Mouse (Mus musculus): ENCODE measurements at regions not wholly inside any gene's neighbourhood (a gene's known extent, or its start where the extent isn't known, plus 50 kb on each side); places are given as distances from the start of the nearest gene placed in this dataset.

GRCm38 (mm10) chr2:8562948-8563347 lies 1053.6 kb upstream of the Celf2 start:
- no peaks in the 10 kb centered on the region for H3K27me3 ChIP-seq (ENCODE audit: control insufficient read depth, insufficient read depth, low read length)
- no peak overlapping the region for H3K4me2 ChIP-seq (ENCODE audit: low read depth, low read length)
- DNase-seq (ENCODE audit: low spot score) = no peak
- 88% methylated on average over 6 of the region's 6 CpGs for WGBS
- no peak for ATAC-seq (replicated peaks; ENCODE audit: insufficient number of reproducible peaks, low FRiP score, low TSS enrichment, low read depth)
- H3K4me1 ChIP-seq (ENCODE audit: control insufficient read depth, insufficient read depth, low read length) = no peaks in the 10 kb centered on the region
- H3K4me3 ChIP-seq (ENCODE audit: low read depth, low read length) = no peak overlapping the region
- no peaks in the 10 kb centered on the region for H3K9me3 ChIP-seq (replicated peaks; ENCODE audit: control insufficient read depth, low read length)
- H3K9ac ChIP-seq (replicated peaks; ENCODE audit: low read length) = no peak overlapping the region
- H3K27ac ChIP-seq (replicated peaks; ENCODE audit: low read depth, low read length) = no peak overlapping the region
- H3K36me3 ChIP-seq (replicated peaks; ENCODE audit: control insufficient read depth, insufficient read depth, low read depth, low read length) = no peaks in the 10 kb centered on the region

DNA sequence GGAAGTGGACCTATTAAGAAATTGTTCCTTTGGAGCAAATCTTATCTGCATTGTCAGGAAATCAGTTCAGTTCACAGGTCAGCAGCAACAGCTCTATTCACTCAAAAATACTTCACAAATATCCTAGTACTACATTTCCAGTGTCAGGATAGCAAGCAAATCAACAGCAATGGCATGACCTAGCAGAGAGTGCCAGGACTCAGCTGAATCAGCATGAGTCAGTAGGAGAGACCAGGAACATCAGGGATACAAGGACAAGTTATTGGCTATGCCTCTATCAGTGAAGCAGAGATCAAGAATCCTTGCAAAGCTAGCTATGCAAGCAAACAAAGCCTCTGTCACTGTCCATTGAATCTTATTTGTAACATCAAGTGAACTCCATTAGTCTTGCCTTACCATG lies 1036.8 kb upstream of the Celf2 start:
- H3K4me1 ChIP-seq (ENCODE audit: control insufficient read depth, insufficient read depth, low read length) = no peaks in the 10 kb centered on the region
- no peak for ATAC-seq (replicated peaks; ENCODE audit: insufficient number of reproducible peaks, low FRiP score, low TSS enrichment, low read depth)
- H3K36me3 ChIP-seq (replicated peaks; ENCODE audit: control insufficient read depth, insufficient read depth, low read depth, low read length) = no peaks in the 10 kb centered on the region
- no peak overlapping the region for H3K4me2 ChIP-seq (ENCODE audit: low read depth, low read length)
- H3K27ac ChIP-seq (replicated peaks; ENCODE audit: low read depth, low read length) = no peak overlapping the region
- H3K9me3 ChIP-seq (replicated peaks; ENCODE audit: control insufficient read depth, low read length) = no peaks in the 10 kb centered on the region
- no peak for DNase-seq (ENCODE audit: low spot score)
- no peak overlapping the region for H3K9ac ChIP-seq (replicated peaks; ENCODE audit: low read length)
- H3K27me3 ChIP-seq (ENCODE audit: control insufficient read depth, insufficient read depth, low read length) = no peaks in the 10 kb centered on the region
- no peak overlapping the region for H3K4me3 ChIP-seq (ENCODE audit: low read depth, low read length)

DNA sequence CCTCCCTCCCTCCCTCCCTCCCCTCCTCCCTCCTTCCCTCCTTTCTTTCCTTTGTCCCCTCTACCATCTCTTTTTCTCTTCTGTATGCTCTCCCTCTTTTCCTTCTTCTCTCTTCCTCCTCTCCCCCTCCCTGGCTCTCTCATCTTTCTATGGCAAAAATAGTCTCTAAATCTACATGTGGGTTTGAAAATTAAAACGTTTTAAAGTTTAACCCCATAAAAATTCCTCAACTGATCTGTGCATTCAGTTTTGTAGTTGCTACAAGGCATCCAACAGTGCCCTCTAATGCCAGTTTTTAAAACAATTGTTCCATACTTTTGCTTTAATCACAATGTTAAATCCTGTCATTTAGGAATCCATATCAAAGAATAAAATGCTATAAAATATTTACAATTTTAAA lies 1027.5 kb upstream of the Celf2 start:
- H3K27ac ChIP-seq (replicated peaks; ENCODE audit: low read depth, low read length) = no peak overlapping the region
- no peaks in the 10 kb centered on the region for H3K27me3 ChIP-seq (ENCODE audit: control insufficient read depth, insufficient read depth, low read length)
- H3K9ac ChIP-seq (replicated peaks; ENCODE audit: low read length) = no peak overlapping the region
- no peaks in the 10 kb centered on the region for H3K36me3 ChIP-seq (replicated peaks; ENCODE audit: control insufficient read depth, insufficient read depth, low read depth, low read length)
- H3K4me1 ChIP-seq (ENCODE audit: control insufficient read depth, insufficient read depth, low read length) = no peaks in the 10 kb centered on the region
- no peak overlapping the region for H3K4me3 ChIP-seq (ENCODE audit: low read depth, low read length)
- peak; percentile 26 for DNase-seq (ENCODE audit: low spot score)
- WGBS = 5% methylated on average over 1 of the region's 1 CpGs
- H3K4me2 ChIP-seq (ENCODE audit: low read depth, low read length) = no peak overlapping the region
- no peaks in the 10 kb centered on the region for H3K9me3 ChIP-seq (replicated peaks; ENCODE audit: control insufficient read depth, low read length)
- no peak for ATAC-seq (replicated peaks; ENCODE audit: insufficient number of reproducible peaks, low FRiP score, low TSS enrichment, low read depth)

DNA sequence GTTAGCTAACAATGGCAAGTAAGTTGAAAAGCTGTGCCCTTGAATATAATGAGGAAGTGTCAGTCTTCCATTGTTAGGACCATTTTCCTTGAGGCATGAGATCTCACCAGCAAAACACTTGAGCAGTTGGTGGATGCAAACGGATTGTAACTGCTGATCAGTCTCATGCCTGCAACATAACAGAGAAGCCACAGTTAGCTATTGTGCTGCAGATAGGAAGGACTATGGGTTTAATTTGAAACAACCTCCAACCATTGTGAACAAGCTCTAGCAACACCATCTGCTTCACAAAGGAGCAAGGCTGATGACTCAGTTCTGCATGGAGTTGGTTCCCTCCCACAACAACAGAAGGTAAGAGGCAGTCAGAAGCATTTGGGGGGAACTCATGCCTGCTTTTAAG lies 989.1 kb upstream of the Celf2 start:
- Histone ChIP-seq H3K4me3 (ENCODE audit: low read depth, low read length) (no peak overlapping the region), H3K9me3 (replicated peaks; ENCODE audit: control insufficient read depth, low read length) (no peaks in the 10 kb centered on the region), H3K27ac (replicated peaks; ENCODE audit: low read depth, low read length) (no peak overlapping the region), H3K4me1 (ENCODE audit: control insufficient read depth, insufficient read depth, low read length) (no peaks in the 10 kb centered on the region), H3K27me3 (ENCODE audit: control insufficient read depth, insufficient read depth, low read length) (no peaks in the 10 kb centered on the region), H3K4me2 (ENCODE audit: low read depth, low read length) (no peak overlapping the region), H3K9ac (replicated peaks; ENCODE audit: low read length) (no peak overlapping the region), H3K36me3 (replicated peaks; ENCODE audit: control insufficient read depth, insufficient read depth, low read depth, low read length) (no peaks in the 10 kb centered on the region)
- WGBS = 9% methylated on average over 1 of the region's 1 CpGs
- no peak for ATAC-seq (replicated peaks; ENCODE audit: insufficient number of reproducible peaks, low FRiP score, low TSS enrichment, low read depth)
- no peak for DNase-seq (ENCODE audit: low spot score)

GRCm38 (mm10) chr2:8477827-8478528 lies 968.6 kb upstream of the Celf2 start:
- H3K4me2 ChIP-seq (ENCODE audit: low read depth, low read length) = no peak overlapping the region
- no peak overlapping the region for H3K27ac ChIP-seq (replicated peaks; ENCODE audit: low read depth, low read length)
- H3K9me3 ChIP-seq (replicated peaks; ENCODE audit: control insufficient read depth, low read length) = no peaks in the 10 kb centered on the region
- ATAC-seq (replicated peaks; ENCODE audit: insufficient number of reproducible peaks, low FRiP score, low TSS enrichment, low read depth) (no peak), DNase-seq (ENCODE audit: low spot score) (peak; percentile 24)
- H3K36me3 ChIP-seq (replicated peaks; ENCODE audit: control insufficient read depth, insufficient read depth, low read depth, low read length) = no peaks in the 10 kb centered on the region
- WGBS = 56% methylated on average over 6 of the region's 6 CpGs
- H3K9ac ChIP-seq (replicated peaks; ENCODE audit: low read length) = no peak overlapping the region
- H3K4me3 ChIP-seq (ENCODE audit: low read depth, low read length) = no peak overlapping the region
- no peaks in the 10 kb centered on the region for H3K4me1 ChIP-seq (ENCODE audit: control insufficient read depth, insufficient read depth, low read length)
- no peaks in the 10 kb centered on the region for H3K27me3 ChIP-seq (ENCODE audit: control insufficient read depth, insufficient read depth, low read length)

DNA sequence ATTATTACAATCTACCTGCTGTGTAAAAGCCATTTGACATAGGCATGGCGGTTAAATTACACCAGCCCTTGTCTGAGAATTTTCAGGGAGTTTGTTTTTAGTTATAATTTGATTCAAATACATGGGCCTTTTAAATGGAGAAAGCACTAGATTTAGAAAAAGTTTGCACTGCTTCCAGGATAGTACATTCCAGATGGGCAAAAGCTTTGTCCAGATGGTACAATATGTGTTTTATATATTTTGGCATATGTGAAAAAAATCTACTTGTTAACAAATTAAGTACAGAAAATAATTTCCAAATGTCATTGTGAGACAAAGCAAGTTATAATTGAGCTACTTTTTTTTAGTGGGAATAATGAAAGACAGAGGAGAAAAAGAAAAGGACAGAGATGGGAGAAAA lies 961.2 kb upstream of the Celf2 start:
- H3K9me3 ChIP-seq (replicated peaks; ENCODE audit: control insufficient read depth, low read length) = no peaks in the 10 kb centered on the region

DNA sequence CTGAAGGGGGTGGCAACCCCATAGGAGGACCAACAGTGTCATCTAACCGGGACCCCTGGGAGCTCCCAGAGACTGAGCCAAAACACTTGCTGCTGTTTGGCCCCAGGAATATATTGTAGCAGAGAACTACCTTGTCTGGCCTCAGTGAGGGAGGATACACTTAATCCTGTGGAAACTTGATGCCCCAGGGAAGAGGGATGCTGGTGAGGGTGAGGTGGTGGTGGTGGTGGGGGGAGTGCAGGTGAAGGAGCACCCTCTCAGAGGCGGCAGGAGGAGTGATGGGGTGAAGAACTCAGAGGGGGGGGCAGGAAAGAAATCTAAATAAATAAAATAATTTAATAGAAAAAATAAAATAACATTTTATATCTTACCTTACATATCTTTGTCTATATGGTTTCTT lies 959.6 kb upstream of the Celf2 start:
- H3K4me1 ChIP-seq (ENCODE audit: control insufficient read depth, insufficient read depth, low read length) = no peaks in the 10 kb centered on the region
- H3K27me3 ChIP-seq (ENCODE audit: control insufficient read depth, insufficient read depth, low read length) = no peaks in the 10 kb centered on the region
- DNase-seq (ENCODE audit: low spot score) (no peak), ATAC-seq (replicated peaks; ENCODE audit: insufficient number of reproducible peaks, low FRiP score, low TSS enrichment, low read depth) (no peak)
- 49% methylated on average over 2 of the region's 2 CpGs for WGBS
- no peaks in the 10 kb centered on the region for H3K9me3 ChIP-seq (replicated peaks; ENCODE audit: control insufficient read depth, low read length)
- H3K4me2 ChIP-seq (ENCODE audit: low read depth, low read length) = no peak overlapping the region
- H3K27ac ChIP-seq (replicated peaks; ENCODE audit: low read depth, low read length) = no peak overlapping the region
- no peak overlapping the region for H3K9ac ChIP-seq (replicated peaks; ENCODE audit: low read length)
- no peaks in the 10 kb centered on the region for H3K36me3 ChIP-seq (replicated peaks; ENCODE audit: control insufficient read depth, insufficient read depth, low read depth, low read length)
- H3K4me3 ChIP-seq (ENCODE audit: low read depth, low read length) = no peak overlapping the region

More for the DNA sequence above, 961.2 kb upstream of the Celf2 start:
- 77% methylated on average over 1 of the region's 1 CpGs for WGBS
- DNase-seq (ENCODE audit: low spot score) (no peak), ATAC-seq (replicated peaks; ENCODE audit: insufficient number of reproducible peaks, low FRiP score, low TSS enrichment, low read depth) (no peak)
- Histone ChIP-seq H3K27ac (replicated peaks; ENCODE audit: low read depth, low read length) (no peak overlapping the region), H3K4me3 (ENCODE audit: low read depth, low read length) (no peak overlapping the region), H3K4me2 (ENCODE audit: low read depth, low read length) (no peak overlapping the region), H3K36me3 (replicated peaks; ENCODE audit: control insufficient read depth, insufficient read depth, low read depth, low read length) (no peaks in the 10 kb centered on the region), H3K27me3 (ENCODE audit: control insufficient read depth, insufficient read depth, low read length) (no peaks in the 10 kb centered on the region), H3K9ac (replicated peaks; ENCODE audit: low read length) (no peak overlapping the region), H3K4me1 (ENCODE audit: control insufficient read depth, insufficient read depth, low read length) (no peaks in the 10 kb centered on the region)

- ATAC-seq (replicated peaks; ENCODE audit: insufficient number of reproducible peaks, low FRiP score, low TSS enrichment, low read depth) = no peak
- Histone ChIP-seq H3K27ac (replicated peaks; ENCODE audit: low read depth, low read length) (no peak overlapping the region), H3K4me1 (ENCODE audit: control insufficient read depth, insufficient read depth, low read length) (no peaks in the 10 kb centered on the region), H3K4me3 (ENCODE audit: low read depth, low read length) (no peak overlapping the region), H3K27me3 (ENCODE audit: control insufficient read depth, insufficient read depth, low read length) (no peaks in the 10 kb centered on the region), H3K36me3 (replicated peaks; ENCODE audit: control insufficient read depth, insufficient read depth, low read depth, low read length) (no peaks in the 10 kb centered on the region), H3K9me3 (replicated peaks; ENCODE audit: control insufficient read depth, low read length) (no peaks in the 10 kb centered on the region), H3K4me2 (ENCODE audit: low read depth, low read length) (no peak overlapping the region), H3K9ac (replicated peaks; ENCODE audit: low read length) (no peak overlapping the region)
- no peak for DNase-seq (ENCODE audit: low spot score)
These were observed 959.0 kb upstream of the Celf2 start for GRCm38 (mm10) chr2:8468351-8468750.
